Mouse (Mus musculus): Measurements from ENCODE around the gene Itpkc. TPM values are rescaled to one million over a fixed set of nuclear protein-coding genes. Genes with fewer than 3 reads are reported as not detected.

The Itpkc gene
- polyA plus RNA-seq, 1 experiment: 12.4 TPM

DNA sequence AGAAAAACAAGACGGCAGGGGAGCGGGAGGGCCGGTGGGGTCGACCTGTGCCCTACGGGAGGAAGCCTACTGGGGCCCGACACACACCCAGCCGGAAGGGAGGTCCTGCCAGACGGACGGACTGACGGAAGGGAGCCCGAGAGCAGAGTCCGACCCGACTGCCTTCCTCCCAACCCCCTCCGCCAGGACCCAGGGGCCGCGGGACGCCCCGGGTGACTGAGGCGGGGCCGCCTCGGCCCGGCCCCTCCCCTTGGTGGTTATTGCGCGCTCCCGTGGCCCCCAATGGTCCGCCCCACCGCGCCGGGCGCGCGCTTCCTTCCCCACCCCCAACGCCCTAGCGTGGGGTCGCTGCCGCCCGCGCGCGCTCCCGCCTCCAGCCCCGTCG, 62.2 kb downstream of the Itpkc start:
- no peaks in the 10 kb centered on the region for H3K27me3 ChIP-seq (ENCODE audit: control insufficient read depth, insufficient read depth, low read length)
- H3K4me1 ChIP-seq (ENCODE audit: control insufficient read depth, insufficient read depth, low read length): peaks cover 40% of the 10 kb centered on the region
- DNase-seq: peak in 1 of 2 experiments; percentile 80
- 2% methylated on average over 41 of the region's 43 CpGs for WGBS
- TF ChIP-seq CTCF (IDR thresholded peaks at IDR 0.05; ENCODE audit: borderline replicate concordance, insufficient read depth, low read depth, low read length) (no peak), POLR2A (IDR thresholded peaks at IDR 0.05; ENCODE audit: borderline replicate concordance, insufficient read depth, low read length) (no peak)
- peak overlapping the region; percentile 97 for H3K27ac ChIP-seq (ENCODE audit: insufficient read depth, low read length)
- peak overlapping the region; percentile 95 for H3K4me3 ChIP-seq (replicated peaks; ENCODE audit: insufficient read depth, low read depth, low read length)

DNA sequence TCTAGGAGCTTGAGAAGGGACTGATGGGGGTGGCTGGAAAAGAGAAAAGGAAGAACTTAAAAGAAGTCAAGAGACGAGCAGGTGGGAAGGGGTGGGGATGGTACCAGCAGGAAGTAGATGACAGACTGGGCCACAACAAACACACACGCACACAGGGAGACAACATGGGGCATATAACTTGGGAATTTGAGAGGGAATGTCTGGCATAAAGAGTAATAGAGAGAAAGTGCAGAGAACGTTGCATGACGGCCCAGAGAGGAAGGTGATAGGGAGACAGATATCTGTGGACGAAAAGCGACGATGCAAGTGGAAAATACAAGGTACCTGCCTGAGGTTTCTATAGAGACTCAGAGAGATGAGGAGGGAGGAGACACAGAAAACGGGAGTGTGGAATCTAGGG, 62.8 kb downstream of the Itpkc start:
- WGBS: under 1% methylated on average over 8 of the region's 8 CpGs
- peak overlapping the region; percentile 97 for H3K27ac ChIP-seq (ENCODE audit: insufficient read depth, low read length)
- peaks cover 45% of the 10 kb centered on the region for H3K4me1 ChIP-seq (ENCODE audit: control insufficient read depth, insufficient read depth, low read length)

DNA sequence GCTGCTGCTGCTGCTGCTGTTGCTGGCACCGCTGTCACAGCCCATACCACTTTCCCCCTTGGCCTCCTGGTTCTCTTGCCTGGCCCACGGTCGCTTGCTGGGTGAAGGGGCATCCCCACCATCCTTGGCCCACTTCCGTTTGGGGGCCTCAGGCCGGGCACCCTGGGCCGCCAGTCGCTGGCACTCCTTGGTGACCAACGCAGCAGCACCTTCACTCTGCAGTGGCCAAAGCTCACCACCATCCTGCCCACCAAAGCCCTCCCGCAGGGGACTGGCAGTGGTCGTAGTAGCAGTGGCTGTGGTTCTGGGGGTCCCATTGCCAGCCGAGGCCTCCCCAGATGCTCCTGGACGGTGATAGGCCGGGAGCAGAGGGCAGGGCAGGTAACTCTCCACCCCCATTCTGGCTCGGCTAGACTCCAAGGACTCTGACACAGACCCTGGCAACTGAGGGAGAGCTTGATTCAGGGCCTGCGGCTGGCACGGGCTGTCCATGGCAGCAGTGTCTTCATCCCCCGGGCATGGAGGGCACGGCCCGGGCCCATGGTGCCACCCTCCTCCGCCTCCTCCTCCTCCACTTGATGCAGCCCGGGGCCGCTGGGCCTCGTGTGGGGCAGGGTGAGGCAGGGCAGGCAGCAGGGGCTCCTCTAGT, 63.3 kb downstream of the Itpkc start:
- DNase-seq: peak; percentile 73 to 76
- peak overlapping the region; percentile 95 for H3K4me3 ChIP-seq (replicated peaks; ENCODE audit: insufficient read depth, low read depth, low read length)
- H3K4me1 ChIP-seq (ENCODE audit: control insufficient read depth, insufficient read depth, low read length): peaks cover 50% of the 10 kb centered on the region
- TF ChIP-seq CTCF (IDR thresholded peaks at IDR 0.05; ENCODE audit: borderline replicate concordance, insufficient read depth, low read depth, low read length) (no peak), POLR2A (IDR thresholded peaks at IDR 0.05; ENCODE audit: borderline replicate concordance, insufficient read depth, low read length) (no peak)
- 12% methylated on average over 23 of the region's 23 CpGs for WGBS
- peak overlapping the region; percentile 97 for H3K27ac ChIP-seq (ENCODE audit: insufficient read depth, low read length)
- H3K27me3 ChIP-seq (ENCODE audit: control insufficient read depth, insufficient read depth, low read length): no peaks in the 10 kb centered on the region

More for the DNA sequence above, 62.8 kb downstream of the Itpkc start:
- no peak for TF ChIP-seq CTCF (IDR thresholded peaks at IDR 0.05; ENCODE audit: borderline replicate concordance, insufficient read depth, low read depth, low read length)
- Histone ChIP-seq H3K27me3 (ENCODE audit: control insufficient read depth, insufficient read depth, low read length) (no peaks in the 10 kb centered on the region), H3K4me3 (replicated peaks; ENCODE audit: insufficient read depth, low read depth, low read length) (peak overlapping the region; percentile 95)
- DNase-seq: no peak

- H3K27me3 ChIP-seq (ENCODE audit: control insufficient read depth, insufficient read depth, low read length): no peaks in the 10 kb centered on the region
Measured at GRCm38 (mm10) chr7:27164112-27164947, 64.1 kb downstream of the Itpkc start.

DNA sequence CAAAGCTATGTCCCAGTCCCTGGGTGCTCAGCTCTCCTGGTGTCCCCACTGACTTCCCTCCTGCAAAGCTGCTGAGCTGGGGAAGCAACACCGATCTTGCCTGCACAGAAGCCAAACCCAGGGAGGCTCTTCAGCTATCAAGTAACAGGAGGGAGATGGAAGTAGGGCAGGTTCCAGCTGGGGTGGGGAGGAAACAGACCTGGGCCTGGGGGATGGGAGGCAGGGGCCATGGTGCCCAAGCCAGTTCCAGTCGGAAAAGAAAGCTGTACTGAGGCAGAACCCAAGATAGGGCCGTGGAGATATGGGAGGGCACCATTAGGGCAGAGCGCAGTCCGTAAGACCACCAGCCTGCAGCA, 65.0 kb downstream of the Itpkc start:
- no peak for DNase-seq
- TF ChIP-seq POLR2A (IDR thresholded peaks at IDR 0.05; ENCODE audit: borderline replicate concordance, insufficient read depth, low read length) (no peak), CTCF (IDR thresholded peaks at IDR 0.05; ENCODE audit: borderline replicate concordance, insufficient read depth, low read depth, low read length) (no peak)
- WGBS: 37% methylated on average over 5 of the region's 5 CpGs
- Histone ChIP-seq H3K4me3 (replicated peaks; ENCODE audit: insufficient read depth, low read depth, low read length) (peak overlapping the region; percentile 48), H3K27me3 (ENCODE audit: control insufficient read depth, insufficient read depth, low read length) (no peaks in the 10 kb centered on the region), H3K4me1 (ENCODE audit: control insufficient read depth, insufficient read depth, low read length) (peaks cover 52% of the 10 kb centered on the region), H3K27ac (ENCODE audit: insufficient read depth, low read length) (no peak overlapping the region)

More at GRCm38 (mm10) chr7:27164112-27164947, 64.1 kb downstream of the Itpkc start:
- Histone ChIP-seq H3K27ac (ENCODE audit: insufficient read depth, low read length) (no peak overlapping the region), H3K4me1 (ENCODE audit: control insufficient read depth, insufficient read depth, low read length) (peaks cover 52% of the 10 kb centered on the region), H3K4me3 (replicated peaks; ENCODE audit: insufficient read depth, low read depth, low read length) (peak overlapping the region; percentile 95)
- peak; percentile 62 to 70 for DNase-seq
- TF ChIP-seq POLR2A (IDR thresholded peaks at IDR 0.05; ENCODE audit: borderline replicate concordance, insufficient read depth, low read length): no peak
- no peak for TF ChIP-seq CTCF (IDR thresholded peaks at IDR 0.05; ENCODE audit: borderline replicate concordance, insufficient read depth, low read depth, low read length)
- WGBS: 40% methylated on average over 33 of the region's 33 CpGs

GRCm38 (mm10) chr7:27162780-27163449, 65.5 kb downstream of the Itpkc start:
- WGBS: 61% methylated on average over 5 of the region's 5 CpGs
- no peaks in the 10 kb centered on the region for H3K27me3 ChIP-seq (ENCODE audit: control insufficient read depth, insufficient read depth, low read length)
- peaks cover 52% of the 10 kb centered on the region for H3K4me1 ChIP-seq (ENCODE audit: control insufficient read depth, insufficient read depth, low read length)
- no peak overlapping the region for H3K27ac ChIP-seq (ENCODE audit: insufficient read depth, low read length)
- TF ChIP-seq CTCF (IDR thresholded peaks at IDR 0.05; ENCODE audit: borderline replicate concordance, insufficient read depth, low read depth, low read length): no peak
- TF ChIP-seq POLR2A (IDR thresholded peaks at IDR 0.05; ENCODE audit: borderline replicate concordance, insufficient read depth, low read length): no peak
- no peak for DNase-seq
- peak overlapping the region; percentile 48 for H3K4me3 ChIP-seq (replicated peaks; ENCODE audit: insufficient read depth, low read depth, low read length)

DNA sequence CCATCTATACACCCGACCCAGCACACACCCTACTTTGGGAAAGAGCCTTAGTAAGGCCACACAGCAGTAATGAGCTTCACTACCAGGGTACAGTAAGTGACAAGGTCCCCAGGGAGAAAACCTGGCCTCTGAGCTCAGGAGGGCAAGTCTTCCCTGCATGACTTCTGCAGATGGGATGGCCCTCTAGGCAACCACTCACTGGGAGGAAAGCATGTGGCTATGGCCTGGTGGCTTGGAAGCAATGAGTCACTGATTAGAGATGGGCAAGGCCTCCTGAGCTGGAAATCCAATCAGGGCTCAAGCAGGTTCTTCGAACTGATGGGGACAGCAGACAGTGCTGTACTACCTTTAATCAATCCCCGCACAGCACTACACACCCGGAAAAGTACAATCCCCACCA, 66.7 kb downstream of the Itpkc start:
- peaks cover 46% of the 10 kb centered on the region for H3K4me1 ChIP-seq (ENCODE audit: control insufficient read depth, insufficient read depth, low read length)
- no peak overlapping the region for H3K27ac ChIP-seq (ENCODE audit: insufficient read depth, low read length)
- WGBS: 59% methylated on average over 4 of the region's 4 CpGs
- H3K27me3 ChIP-seq (ENCODE audit: control insufficient read depth, insufficient read depth, low read length): no peaks in the 10 kb centered on the region
- no peak for DNase-seq
- TF ChIP-seq POLR2A (IDR thresholded peaks at IDR 0.05; ENCODE audit: borderline replicate concordance, insufficient read depth, low read length) (no peak), CTCF (IDR thresholded peaks at IDR 0.05; ENCODE audit: borderline replicate concordance, insufficient read depth, low read depth, low read length) (no peak)
- H3K4me3 ChIP-seq (replicated peaks; ENCODE audit: insufficient read depth, low read depth, low read length): no peak overlapping the region
